Mouse (Mus musculus) frontal cortex, postnatal 10 days (tissue): ENCODE measurements around the gene Arhgap21.
"Not testable (repeated sequence)": the region's sequence is repeated elsewhere in the genome, so short reads cannot be mapped to it uniquely, and the experiment has no call there.

Source experiments
- DNase-seq, 2 experiments: peaks; one replicate each; pipeline ENCODE4 v3.0.0; 2022; ENCODE audit warnings: low spot score in 2 of 2, mixed read lengths in 1 of 2

Gene Arhgap21

DNA sequence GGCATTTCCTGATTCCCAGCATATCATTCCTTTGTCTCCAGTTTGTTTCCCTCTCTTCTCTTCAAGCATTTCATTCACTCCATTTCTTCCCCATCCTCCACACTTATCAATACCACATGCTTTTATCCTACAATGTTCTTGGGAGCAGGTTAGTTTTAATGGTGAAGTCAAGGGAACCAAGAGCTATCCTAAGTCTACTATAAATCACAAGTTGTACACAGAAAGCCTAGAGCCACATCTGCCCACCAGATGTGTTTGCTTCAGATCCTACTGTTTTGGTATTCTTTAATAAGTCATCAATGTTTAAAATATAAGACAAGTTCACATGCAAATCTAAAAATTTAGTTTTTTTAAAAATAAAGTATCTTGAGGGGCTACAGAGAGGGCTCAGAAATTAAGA is 27.6 kb downstream of the Arhgap21 start:
- DNase-seq: no peak

- no peak for DNase-seq
Observed at GRCm38 (mm10) chr2:20939367-20939766, 29.3 kb downstream of the Arhgap21 start.

DNA sequence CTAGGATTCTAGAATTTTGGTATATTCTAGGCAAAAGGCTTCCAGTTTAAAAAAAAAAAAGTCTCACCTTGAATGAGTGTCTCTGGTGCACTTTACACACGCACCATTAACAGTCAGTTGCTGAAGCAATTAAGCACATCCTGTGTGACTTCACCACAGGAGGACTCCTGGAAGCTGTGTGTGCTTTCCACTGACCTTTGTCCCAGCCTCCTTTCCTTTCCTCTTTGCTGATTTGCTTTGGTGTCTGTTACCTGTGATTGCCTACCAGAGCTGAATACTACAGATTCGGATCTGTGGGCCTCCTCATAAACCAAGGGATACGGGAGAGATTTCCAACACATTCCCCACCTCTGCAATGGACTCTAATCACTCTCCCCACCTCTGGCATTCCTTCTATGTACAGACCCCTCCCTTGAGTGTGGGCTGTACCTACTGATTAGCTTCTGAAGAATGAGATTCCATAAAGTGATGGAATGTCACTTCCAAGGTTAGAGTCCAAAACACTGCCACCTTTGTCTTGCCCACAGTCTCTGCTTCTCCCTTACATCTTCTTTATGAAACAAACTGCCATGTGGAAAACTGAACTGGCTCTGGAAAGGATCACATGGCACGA is 32.0 kb downstream of the Arhgap21 start:
- DNase-seq: no peak

DNA sequence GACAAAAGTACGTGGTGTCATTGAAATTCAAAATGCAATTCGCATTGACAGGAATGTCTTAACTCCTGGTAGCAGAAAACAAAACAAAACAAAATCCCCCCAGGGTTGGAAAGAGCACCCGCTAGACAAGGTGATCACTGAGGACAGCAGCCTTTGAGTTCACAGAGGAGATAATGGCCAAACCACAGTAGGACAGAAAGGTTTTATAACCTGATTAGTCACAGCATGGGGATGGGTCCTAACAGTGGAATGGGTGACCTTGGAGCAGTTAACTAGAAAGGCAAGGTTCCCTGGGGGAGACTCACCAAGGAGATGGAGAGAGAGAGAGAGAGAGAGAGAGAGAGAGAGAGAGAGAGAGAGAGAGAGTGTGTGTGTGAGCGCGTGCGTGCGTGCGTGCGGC is 34.3 kb downstream of the Arhgap21 start:
- no peak for DNase-seq

- no peak for DNase-seq
Observed at GRCm38 (mm10) chr2:20932748-20933313, 35.9 kb downstream of the Arhgap21 start.

- not testable (repeated sequence) for DNase-seq
Observed at GRCm38 (mm10) chr2:20931761-20932160, 36.9 kb downstream of the Arhgap21 start.

- no peak for DNase-seq
Observed at GRCm38 (mm10) chr2:20928454-20928853, 40.2 kb downstream of the Arhgap21 start.

DNA sequence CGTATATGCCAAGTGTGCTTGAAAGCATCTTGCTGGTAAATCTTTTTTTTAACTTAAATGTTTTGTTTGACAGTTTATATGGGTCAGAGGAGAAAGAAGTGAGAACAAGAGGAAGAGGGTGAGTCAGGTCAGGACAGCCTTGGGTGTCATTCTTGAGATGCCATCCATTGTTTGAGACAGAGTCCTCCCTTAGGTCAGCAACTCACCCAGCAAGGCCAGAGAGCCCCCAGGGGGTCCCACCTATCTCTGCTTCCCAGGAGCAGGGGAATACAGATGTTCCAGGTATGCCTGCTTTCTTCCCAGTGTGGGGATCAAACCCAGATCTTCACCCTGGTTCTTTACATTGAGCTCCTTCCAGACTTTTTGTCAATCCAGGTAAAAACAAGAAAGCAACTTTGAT is 43.7 kb downstream of the Arhgap21 start:
- DNase-seq: no peak

GRCm38 (mm10) chr2:20922366-20922765 is 46.3 kb downstream of the Arhgap21 start:
- no peak for DNase-seq

DNA sequence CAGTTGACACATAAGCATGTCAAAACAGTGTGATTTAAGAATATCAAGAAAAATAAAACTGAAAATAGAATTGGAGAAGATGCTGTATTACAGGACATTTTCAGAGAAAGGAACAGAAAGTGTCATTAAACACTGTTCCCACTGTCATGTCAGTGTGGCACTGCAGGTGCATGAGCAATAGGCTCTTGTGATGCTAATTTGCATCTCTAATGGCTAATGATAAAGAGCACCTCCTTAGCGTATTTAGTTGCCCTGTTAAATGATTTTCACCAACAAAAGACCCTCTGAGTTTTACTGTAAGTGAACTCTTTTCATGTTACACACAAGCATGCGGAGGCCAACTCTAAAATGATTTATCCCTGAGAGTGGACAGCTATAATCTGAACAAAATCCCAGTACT is 47.1 kb downstream of the Arhgap21 start:
- DNase-seq: no peak

DNA sequence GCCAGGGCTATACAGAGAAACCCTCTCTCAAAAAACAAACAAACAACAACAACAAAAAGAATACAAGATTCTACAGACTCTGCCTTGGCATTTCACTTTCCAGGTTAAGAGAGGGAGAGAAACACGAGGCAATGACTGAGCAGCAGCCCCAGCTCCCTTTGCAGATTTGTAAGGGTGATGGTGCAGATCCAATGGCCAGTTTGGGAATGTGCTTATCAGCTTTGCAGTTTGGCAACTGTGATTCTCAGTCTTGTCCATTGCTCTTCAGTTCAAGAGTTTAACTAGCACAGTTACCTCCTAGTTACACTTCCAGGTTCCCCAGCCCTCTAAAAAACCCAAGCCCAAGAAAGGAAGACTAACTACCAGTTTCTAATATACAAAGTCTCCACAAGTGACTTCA is 47.7 kb downstream of the Arhgap21 start:
- no peak for DNase-seq

- no peak for DNase-seq
Observed at GRCm38 (mm10) chr2:20914531-20915320, 54.0 kb downstream of the Arhgap21 start.

- no peak for DNase-seq
Observed at GRCm38 (mm10) chr2:20913019-20913415, 55.7 kb downstream of the Arhgap21 start.

DNA sequence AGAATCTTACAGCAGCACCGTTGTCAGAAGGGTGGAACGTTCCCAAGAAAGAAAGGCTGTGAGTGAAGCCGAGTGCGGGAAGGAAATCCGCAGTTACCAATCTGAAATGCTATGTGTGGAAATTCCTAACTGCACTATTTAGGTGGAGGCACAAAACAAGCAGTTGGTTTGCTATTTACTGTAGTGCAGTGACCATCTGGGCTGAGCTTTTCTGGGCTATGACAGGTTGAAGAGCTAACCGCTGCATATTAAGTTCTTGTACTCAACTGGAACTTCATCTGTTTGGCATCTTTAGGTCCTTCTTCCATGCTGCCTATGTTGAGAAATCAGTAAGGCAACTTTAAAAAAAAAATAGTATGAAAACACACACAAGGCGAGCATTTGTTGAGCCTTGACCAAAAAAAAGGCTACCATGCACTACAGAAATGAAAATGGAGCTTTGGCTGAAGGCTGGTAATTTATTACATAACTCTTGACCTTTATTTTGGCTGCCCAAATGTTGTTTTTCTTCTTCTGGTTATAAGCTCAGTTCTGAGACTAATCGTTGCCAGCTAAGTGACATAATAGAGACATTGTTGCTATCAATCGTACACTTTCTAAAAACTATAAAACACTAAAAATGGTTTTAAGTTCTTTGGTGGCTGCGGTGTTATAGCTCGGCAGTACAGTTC is 56.2 kb downstream of the Arhgap21 start:
- DNase-seq: no peak

GRCm38 (mm10) chr2:20910446-20910845 is 58.2 kb downstream of the Arhgap21 start:
- DNase-seq: no peak

DNA sequence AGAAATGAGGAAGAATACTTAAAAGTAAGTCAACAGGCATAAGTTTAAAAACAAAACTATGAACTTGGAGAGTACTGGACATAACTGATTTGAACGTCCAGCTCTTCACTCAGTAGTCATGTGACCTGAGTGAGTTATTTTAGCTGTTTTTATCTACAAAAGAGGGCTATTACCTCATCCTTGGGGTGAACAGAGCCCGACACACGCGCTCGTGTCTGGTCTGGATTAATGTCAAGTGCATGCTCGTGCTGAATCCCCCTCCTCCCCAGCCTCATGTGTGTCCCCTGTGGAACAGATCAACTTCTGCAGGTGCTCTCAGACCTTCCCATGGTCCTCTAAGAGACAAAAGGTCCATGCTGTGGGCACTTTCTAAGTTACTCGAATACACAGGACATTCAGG is 59.3 kb downstream of the Arhgap21 start:
- DNase-seq: no peak

DNA sequence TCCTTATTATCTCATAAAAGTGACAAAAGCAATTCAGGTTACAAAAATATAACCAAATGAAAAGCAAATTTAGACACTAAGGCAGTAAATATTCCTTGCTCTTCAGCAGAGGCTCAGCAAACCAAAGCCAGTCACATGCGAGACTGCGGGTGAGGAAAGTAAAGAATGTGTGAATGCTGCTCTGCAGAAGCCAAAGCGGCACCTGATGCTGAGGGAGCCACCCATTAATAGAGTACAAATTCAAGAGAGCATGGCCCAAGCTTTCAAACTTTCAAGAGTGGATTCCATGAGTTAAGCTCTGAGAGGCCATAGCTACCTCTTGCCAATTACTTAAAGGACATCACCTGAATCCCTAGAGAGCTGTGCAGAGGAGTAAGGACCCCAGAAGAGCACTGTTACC is 61.4 kb downstream of the Arhgap21 start:
- DNase-seq: no peak

DNA sequence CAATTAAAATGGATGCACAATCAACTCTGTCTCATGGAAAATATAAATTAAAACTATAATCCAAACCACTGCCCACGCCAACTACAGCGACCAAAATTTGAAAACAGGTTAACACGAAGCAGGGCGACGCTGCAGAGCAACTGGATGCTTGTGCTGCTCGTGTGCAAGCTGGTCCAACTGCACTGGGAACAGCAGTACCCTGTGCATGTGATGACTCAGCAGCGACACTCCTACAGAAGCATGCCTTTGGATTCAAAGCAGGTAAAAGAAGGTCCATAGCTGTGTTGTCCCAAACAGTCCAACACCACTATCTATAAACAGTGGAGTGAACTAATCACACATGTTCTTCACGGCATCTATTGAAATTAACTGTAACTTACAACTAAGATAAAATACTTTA is 63.3 kb downstream of the Arhgap21 start:
- DNase-seq: no peak

- DNase-seq: no peak
Observed at GRCm38 (mm10) chr2:20902981-20903645, 65.6 kb downstream of the Arhgap21 start.

DNA sequence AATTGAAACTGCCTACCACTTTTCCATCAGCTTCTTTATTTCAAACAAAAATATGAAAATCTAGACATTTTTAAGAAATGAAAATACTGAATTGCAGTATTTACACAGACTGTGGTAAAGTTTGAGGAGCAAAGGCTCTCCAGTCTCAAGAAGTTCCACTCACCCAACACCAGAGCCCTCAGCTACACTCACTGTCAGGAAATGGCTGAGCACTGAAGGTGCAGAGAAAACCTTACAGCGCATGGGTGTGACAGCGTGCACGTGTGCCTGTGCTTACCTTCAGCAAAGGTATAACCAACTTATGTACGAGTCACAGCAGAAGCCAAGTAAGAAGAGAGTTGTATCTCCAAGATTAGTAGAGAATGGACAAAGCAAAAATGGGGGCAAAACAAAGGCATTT is 66.8 kb downstream of the Arhgap21 start:
- no peak for DNase-seq

DNA sequence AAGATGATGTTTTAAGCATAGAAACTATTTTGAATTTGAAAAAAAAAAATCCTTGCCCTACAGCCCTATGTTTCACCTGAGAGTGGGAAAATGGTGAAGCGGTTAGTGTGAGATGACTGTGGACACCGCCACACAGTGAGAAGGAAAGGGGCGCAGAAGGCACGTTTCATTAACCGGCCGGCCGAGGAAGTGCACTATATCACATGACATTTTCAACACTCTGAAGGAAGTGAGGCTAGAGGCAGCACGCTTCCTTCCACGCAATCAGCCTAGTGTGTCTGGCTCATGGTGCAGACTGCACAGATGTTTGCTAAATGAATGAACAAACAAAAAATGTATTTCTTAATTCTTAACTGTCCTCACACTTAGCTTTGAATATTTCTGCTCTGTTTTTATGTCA is 69.4 kb downstream of the Arhgap21 start:
- DNase-seq: no peak

- peak; percentile 42 to 70 for DNase-seq
Observed at GRCm38 (mm10) chr2:20898684-20899083, 70.0 kb downstream of the Arhgap21 start.
